Mouse (Mus musculus) thymus, postnatal 10 days (tissue): ENCODE data around the gene Pcsk1n.

Source experiments
- DNase-seq, 2 experiments: peaks; one replicate each; pipeline ENCODE4 v3.0.0; 2021; ENCODE audit warnings: low spot score in 2 of 2

The Pcsk1n gene

GRCm38 (mm10) chrX:7947108-7947899 is 27.7 kb downstream of the Pcsk1n start, which contains the start of gene Hdac6:
Hdac6 (minus strand) TSS chrX:7947889.
- DNase-seq, result no peak

GRCm38 (mm10) chrX:7947900-7948492 is 28.4 kb downstream of the Pcsk1n start:
- peak; percentile 59 to 73 for DNase-seq

- DNase-seq, result no peak
Measured at GRCm38 (mm10) chrX:7950091-7950490, 30.5 kb downstream of the Pcsk1n start.

GRCm38 (mm10) chrX:7958868-7959267 is 39.2 kb downstream of the Pcsk1n start:
- DNase-seq, result no peak

GRCm38 (mm10) chrX:7963829-7964626 is 44.4 kb downstream of the Pcsk1n start:
- peak; percentile 16 to 22 for DNase-seq

GRCm38 (mm10) chrX:7966161-7966560 is 46.5 kb downstream of the Pcsk1n start:
- no peak for DNase-seq

- DNase-seq, result no peak
Measured at GRCm38 (mm10) chrX:7967596-7968201, 48.1 kb downstream of the Pcsk1n start.

- DNase-seq, result no peak
Measured at GRCm38 (mm10) chrX:7968226-7968625, 48.6 kb downstream of the Pcsk1n start.

- no peak for DNase-seq
Measured at GRCm38 (mm10) chrX:7968899-7969298, 49.3 kb downstream of the Pcsk1n start.

GRCm38 (mm10) chrX:7971292-7971691 is 51.7 kb downstream of the Pcsk1n start:
- no peak for DNase-seq
